Mouse (Mus musculus) heart, postnatal 36 days (tissue): ENCODE results near the gene Gm10840. TPM values are rescaled to one million over a fixed set of nuclear protein-coding genes. Genes with fewer than 3 reads are reported as not detected.

Experiments used
- DNase-seq, 2 experiments: peaks; one replicate each; pipeline ENCODE4 v3.0.0; 2021 to 2022
- intact Hi-C: fragments of 180-260 bp; cut with DNase I; formaldehyde crosslinking; loops from one replicate; pipeline ENCODE4 v1.15.1; 2025
- total RNA-seq, 2 experiments: library from RNA; stranded (reverse); gene quantifications; 2 replicates each; pipeline ENCODE4 v1.2.3; 2021

The Gm10840 gene
- total RNA-seq, 2 experiments from 2014 or later = not detected

GRCm38 (mm10) chr11:106159216-106159920 lies 1.3 kb upstream of the Gm10840 start:
- peak; percentile 36 to 43 for DNase-seq
- intact Hi-C loops = loop anchor here (2.0 kb wide), 1 partner anchor 33 kb away; no protein-coding TSS in a partner anchor

GRCm38 (mm10) chr11:106159921-106160840 lies 469 bp upstream of the Gm10840 start:
- DNase-seq = peak; percentile 71 to 81
- intact Hi-C loops = loop anchor here (2.0 kb wide), 1 partner anchor 33 kb away; no protein-coding TSS in a partner anchor

DNA sequence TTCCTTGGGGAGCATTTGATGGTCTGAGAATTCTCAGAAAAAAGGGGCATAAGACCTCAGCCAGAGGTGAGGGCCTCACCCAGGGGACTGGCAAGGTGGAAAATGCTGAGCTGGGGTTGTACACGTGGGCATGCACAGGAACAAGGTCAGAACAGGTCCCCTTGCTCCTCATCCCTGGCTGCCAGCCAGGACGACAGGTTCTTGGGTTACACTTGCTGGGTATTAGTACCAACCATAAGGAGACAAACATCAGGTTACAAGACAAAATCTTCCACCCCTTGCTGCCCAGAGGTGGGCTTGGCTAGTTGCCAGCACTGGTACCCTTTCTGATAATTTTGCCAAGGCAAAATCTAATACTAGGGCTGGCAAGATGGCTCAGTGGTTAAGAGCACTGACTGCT lies 1.6 kb downstream of the Gm10840 start:
- intact Hi-C loops = no loop called here
- DNase-seq = no peak

DNA sequence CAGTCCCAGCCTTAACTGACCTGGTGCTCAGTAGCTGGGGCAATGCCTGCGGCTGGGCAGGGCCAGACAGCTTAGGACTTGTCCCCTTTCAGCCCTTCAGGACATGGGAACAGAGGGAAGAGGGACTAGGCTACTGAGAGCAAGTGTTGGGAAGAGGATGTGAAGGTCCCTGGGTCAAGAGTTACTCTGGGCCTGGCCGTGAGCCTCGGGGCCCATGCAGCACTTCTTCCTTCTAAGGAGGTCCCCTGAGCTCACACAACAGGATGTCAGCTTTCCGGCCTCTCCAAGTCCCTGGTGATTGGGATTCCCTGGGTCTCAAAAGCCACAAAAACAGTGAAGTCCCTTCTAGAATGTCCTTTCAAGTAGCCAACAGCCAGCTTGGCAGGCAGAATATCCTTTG lies 2.9 kb downstream of the Gm10840 start:
- DNase-seq = no peak

GRCm38 (mm10) chr11:106164601-106165180 lies 4.0 kb downstream of the Gm10840 start:
- DNase-seq = no peak
- intact Hi-C loops = no loop called here

More for the DNA sequence above, 2.9 kb downstream of the Gm10840 start:
- intact Hi-C loops = no loop called here

DNA sequence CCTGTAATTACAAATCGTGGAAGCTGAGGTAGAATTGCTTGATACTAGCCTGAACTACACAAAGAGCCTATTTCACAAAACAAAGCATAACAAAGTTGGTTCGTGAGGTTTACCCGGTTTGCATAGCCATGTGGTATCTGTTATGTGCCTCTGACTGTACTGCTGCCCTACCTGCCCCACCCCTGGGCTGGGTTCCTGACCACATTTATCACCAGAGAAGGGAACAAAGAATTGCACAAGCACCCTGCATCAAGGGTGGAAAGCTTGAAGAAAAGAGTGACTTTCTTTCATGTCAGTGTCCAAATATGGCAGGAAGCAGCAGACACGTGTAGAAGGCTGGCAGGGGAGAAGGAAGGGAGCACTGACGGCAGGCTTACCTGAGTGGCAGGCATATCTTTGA lies 6.8 kb downstream of the Gm10840 start:
- no peak for DNase-seq
- intact Hi-C loops = no loop called here

DNA sequence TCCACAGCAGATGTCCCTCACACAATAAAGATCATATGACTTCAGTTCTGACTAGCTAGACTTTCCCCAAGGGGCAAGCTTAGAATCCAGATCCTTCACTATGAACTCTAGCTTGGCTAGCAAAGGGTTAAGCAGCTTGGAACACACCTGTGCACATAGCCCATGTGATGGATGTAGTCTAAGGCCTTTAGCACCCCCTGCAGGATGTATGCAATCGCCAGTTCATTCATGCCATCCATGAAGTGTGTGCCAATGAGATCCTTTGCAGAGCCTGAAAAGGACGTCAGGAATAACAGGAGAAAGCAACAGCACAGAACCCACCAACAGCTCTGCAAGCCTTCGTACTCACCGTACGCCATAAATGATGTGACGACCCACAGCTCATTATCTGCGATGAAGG lies 10.2 kb downstream of the Gm10840 start:
- intact Hi-C loops = no loop called here
- DNase-seq = no peak

- intact Hi-C loops = no loop called here
- DNase-seq = no peak
These were observed 12.6 kb downstream of the Gm10840 start for GRCm38 (mm10) chr11:106173228-106173627.

- intact Hi-C loops = no loop called here
- no peak for DNase-seq
These were observed 13.7 kb downstream of the Gm10840 start for GRCm38 (mm10) chr11:106174372-106174771.

GRCm38 (mm10) chr11:106175081-106175480 lies 14.4 kb downstream of the Gm10840 start:
- no peak for DNase-seq
- intact Hi-C loops = no loop called here

- no peak for DNase-seq
- intact Hi-C loops = no loop called here
These were observed 15.7 kb downstream of the Gm10840 start for GRCm38 (mm10) chr11:106176372-106176771.

GRCm38 (mm10) chr11:106178036-106178782 lies 17.6 kb downstream of the Gm10840 start:
- intact Hi-C loops = no loop called here
- no peak for DNase-seq

GRCm38 (mm10) chr11:106179711-106180448 lies 19.2 kb downstream of the Gm10840 start:
- intact Hi-C loops = loop anchor here (1.0 kb wide), 1 partner anchor 28 kb away; no protein-coding TSS in a partner anchor
- no peak for DNase-seq

DNA sequence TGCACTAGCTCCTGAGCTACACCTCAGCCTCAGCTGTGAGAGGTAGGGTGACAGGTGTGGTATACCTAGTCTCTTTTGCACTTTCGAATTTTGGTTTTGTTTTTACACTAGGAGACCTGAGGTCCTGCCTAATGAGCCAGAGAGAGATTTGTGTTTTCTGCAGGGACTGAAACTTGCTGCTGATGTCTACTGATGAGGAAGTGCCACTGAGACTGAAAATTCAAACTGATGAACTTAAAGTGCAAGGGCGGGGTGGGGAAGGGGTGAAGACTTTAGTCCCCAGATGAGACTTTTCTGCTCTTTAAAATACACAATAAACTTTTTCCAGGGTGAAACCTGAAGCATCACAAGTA lies 19.8 kb downstream of the Gm10840 start:
- intact Hi-C loops = no loop called here
- no peak for DNase-seq

DNA sequence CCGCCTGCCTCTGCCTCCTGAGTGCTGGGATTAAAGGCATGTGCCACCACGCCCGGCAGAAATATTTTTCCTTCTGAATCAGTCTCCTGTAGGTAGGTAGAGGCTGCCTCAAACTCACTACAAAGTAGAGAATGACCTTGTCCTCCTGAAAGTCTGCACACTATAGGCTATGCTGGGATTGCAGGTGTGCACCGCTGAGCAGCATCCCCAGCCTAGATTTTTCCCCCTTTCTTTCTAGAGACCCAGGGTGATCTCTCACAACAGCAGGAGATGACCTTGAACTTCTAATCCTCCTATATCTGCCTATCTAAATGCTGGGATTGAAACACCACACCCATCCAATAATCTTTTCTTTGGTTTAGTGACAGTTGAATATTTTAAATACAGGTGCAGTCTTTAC lies 26.7 kb downstream of the Gm10840 start:
- DNase-seq = no peak
- intact Hi-C loops = no loop called here

DNA sequence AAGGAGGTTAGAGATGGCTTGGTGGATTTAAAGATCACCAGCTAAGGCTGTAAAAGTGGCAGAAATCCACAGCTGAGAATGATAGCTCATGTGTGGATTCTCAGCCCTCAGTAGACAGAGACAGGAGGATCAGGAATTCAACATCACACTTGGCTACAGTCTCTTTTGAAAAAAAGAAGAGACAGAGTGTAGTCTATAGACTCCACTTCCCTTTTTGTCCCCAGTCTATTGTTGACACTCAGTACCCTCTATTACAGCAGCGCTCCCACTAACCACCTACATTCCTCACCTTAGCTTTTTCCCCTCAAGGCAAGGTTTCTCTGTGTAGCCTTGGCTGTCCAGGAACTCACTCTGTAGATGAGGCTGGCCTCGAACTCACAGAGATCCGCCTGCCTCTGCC lies 31.1 kb downstream of the Gm10840 start:
- intact Hi-C loops = loop anchor here (2.0 kb wide), 1 partner anchor 33 kb away; no protein-coding TSS in a partner anchor

DNA sequence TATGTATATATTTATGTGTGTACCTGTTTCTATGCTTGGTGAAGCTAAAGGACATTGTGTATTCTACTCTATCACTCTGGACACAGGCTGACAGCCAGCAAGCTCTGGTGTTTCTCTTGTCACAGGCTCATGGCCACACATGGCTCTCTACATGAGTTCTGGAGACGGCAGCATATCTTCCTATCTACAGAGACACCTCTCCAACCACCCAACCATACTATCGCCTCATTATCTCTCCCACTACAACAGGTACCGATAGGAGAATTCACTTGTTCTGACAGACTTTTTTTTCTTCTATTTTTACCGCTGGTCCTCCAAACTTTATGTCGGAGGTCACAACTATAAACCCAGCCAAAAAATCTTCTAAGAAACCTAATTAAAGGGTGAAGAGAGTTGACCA lies 31.6 kb downstream of the Gm10840 start:
- DNase-seq = no peak
- intact Hi-C loops = loop anchor here (2.0 kb wide), 1 partner anchor 33 kb away; no protein-coding TSS in a partner anchor

More for the DNA sequence above, 31.1 kb downstream of the Gm10840 start:
- no peak for DNase-seq

DNA sequence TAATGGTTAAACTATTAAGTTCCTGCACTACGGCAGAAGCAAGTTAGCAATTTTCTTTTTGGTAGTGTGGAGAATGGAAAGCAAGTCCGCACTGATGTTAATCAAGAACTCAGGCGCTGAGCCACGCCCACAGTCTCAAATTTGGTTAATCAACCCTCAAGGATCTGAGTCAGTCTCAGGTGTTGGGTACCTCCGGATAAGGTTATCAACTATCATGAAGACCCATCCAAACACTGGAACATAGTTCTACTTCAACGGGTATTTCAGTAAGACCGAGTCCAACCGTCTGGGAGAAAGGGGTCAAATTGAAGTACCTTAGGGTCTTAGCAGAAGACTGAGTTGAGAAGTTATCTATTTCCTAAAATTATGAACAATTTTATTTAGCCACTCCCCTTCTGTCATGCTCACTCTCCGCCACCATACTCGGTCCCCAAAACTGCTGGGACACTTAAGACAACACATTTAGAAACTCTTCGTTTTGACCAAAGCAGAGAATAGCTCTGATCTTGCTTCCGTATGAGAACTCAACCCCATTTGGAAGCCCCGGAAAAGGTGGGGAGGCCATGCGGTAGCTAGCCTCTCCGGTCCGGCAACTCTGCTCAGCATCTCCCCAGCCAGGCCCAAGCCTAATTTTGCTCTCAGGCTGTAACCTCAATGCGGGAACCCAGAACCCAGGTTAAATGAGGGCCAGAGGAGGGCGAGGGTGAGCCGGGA lies 32.2 kb downstream of the Gm10840 start:
- DNase-seq = no peak
- intact Hi-C loops = loop anchor here (2.0 kb wide), 1 partner anchor 34 kb away; no protein-coding TSS in a partner anchor
